Mouse (Mus musculus) lung, embryonic 16.5 days (tissue): Measurements from ENCODE around the gene Wars. TPM values are rescaled to one million over a fixed set of nuclear protein-coding genes. Genes with fewer than 3 reads are reported as not detected.

ENCODE experiments used
- ATAC-seq: fragments of 200-750 bp; cut with Nextera tagmentation; 2 replicates; pipeline ENCODE4 v1.8.0; 2017; ENCODE audit warnings: low read depth, mild to moderate bottlenecking, moderate library complexity
- H3K27ac ChIP-seq: fragments of 300-500 bp; sonication (generic); 2 replicates; pipeline ENCODE4 v1.5.1; 2014; ENCODE audit warnings: mild to moderate bottlenecking, control low read depth, low read length
- H3K27me3 ChIP-seq: fragments of 300-500 bp; sonication (generic); 2 replicates; pipeline ENCODE4 v1.6.1; 2014; ENCODE audit warnings: low read depth, low read length, mixed read lengths; ENCODE audit not compliant: control insufficient read depth, insufficient read depth
- H3K36me3 ChIP-seq: fragments of 300-500 bp; sonication (generic); 2 replicates; pipeline ENCODE4 v1.6.1; 2014; ENCODE audit warnings: low read length; ENCODE audit not compliant: control insufficient read depth, insufficient read depth
- H3K4me1 ChIP-seq: fragments of 300-500 bp; sonication (generic); replicated peaks from 2 replicates; pipeline ENCODE4 v1.6.1; 2014; ENCODE audit warnings: low read length, mixed read lengths; ENCODE audit not compliant: control insufficient read depth, insufficient read depth
- H3K4me2 ChIP-seq: fragments of 300-500 bp; sonication (generic); 2 replicates; pipeline ENCODE4 v1.6.1; 2014; ENCODE audit warnings: low read depth, low read length, control low read depth
- H3K4me3 ChIP-seq: fragments of 300-500 bp; sonication (generic); 2 replicates; pipeline ENCODE4 v1.5.1; 2014; ENCODE audit warnings: mild to moderate bottlenecking, low read length, control low read depth
- H3K9ac ChIP-seq: fragments of 300-500 bp; sonication (generic); 2 replicates; pipeline ENCODE4 v1.6.1; 2014; ENCODE audit warnings: low read length, control low read depth
- H3K9me3 ChIP-seq: fragments of 300-500 bp; sonication (generic); 2 replicates; pipeline ENCODE4 v1.6.1; 2016; ENCODE audit warnings: low read length; ENCODE audit not compliant: control insufficient read depth
- WGBS: fragments of 180-500 bp; shearing (Covaris S2); extraction: QIAGEN DNeasy Blood & Tissue Kit; methylation state at CpG from one replicate; pipeline ENCODE4 v1.1.7; 2014; 5-methylcytosine and 5-hydroxymethylcytosine counted together
- polyA plus RNA-seq: library from polyadenylated mRNA; unstranded; fragments of >200 nt; fragmentation: Nextera tagmentation; extraction: Ambion mirVana; gene quantifications from 2 replicates; pipeline ENCODE4 v1.2.1, GENCODE M21; 2015

Gene Wars
- polyA plus RNA-seq, 1 experiment from 2014 or later, result 77.8 TPM

DNA sequence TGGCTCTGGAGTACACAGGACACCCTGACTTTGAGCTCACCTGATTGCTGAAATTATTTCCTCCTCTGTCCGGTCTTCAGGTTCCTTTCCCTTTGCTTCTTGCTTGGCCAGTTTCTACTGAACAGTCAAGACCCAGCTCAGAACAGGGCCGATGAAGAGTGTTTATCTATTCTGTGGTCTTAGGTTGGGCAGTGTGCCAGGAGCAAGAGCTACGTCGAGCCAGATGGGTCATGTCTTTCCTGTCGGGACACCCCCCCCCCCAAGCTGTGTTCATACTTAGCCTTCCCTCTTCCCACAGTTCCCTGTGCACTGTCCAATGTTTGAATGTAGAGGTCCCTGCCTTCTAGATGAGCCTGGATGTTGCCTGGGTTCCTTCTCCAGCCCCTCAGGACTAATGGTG lies 7.4 kb upstream of the Wars start:
- no peak overlapping the region for H3K9ac ChIP-seq
- H3K4me3 ChIP-seq, result no peak overlapping the region
- no peaks in the 10 kb centered on the region for H3K27me3 ChIP-seq
- H3K4me2 ChIP-seq, result no peak overlapping the region
- peaks cover 11% of the 10 kb centered on the region for H3K4me1 ChIP-seq
- WGBS, result 25% methylated on average over 5 of the region's 5 CpGs
- H3K9me3 ChIP-seq, result no peaks in the 10 kb centered on the region
- no peak overlapping the region for H3K27ac ChIP-seq
- no peaks in the 10 kb centered on the region for H3K36me3 ChIP-seq
- ATAC-seq, result peak; percentile 72

- Histone ChIP-seq H3K4me1 (peaks cover 16% of the 10 kb centered on the region), H3K9me3 (no peaks in the 10 kb centered on the region)
- 70% methylated on average over 3 of the region's 3 CpGs for WGBS
Observed at GRCm38 (mm10) chr12:108896006-108896405, 2.0 kb upstream of the Wars start.

GRCm38 (mm10) chr12:108894432-108894816 lies 450 bp upstream of the Wars start:
- peak overlapping the region; percentile 84 for H3K9ac ChIP-seq
- H3K9me3 ChIP-seq, result no peaks in the 10 kb centered on the region
- H3K36me3 ChIP-seq, result no peaks in the 10 kb centered on the region; the same call in 1 of the 2 replicates
- peak overlapping the region; percentile 64 for H3K4me3 ChIP-seq
- H3K27ac ChIP-seq, result 0 out of 2 replicates have a peak overlapping the region, but pooled peaks have one; percentile 8
- H3K4me1 ChIP-seq, result peaks cover 16% of the 10 kb centered on the region
- ATAC-seq, result peak; percentile 11
- no peaks in the 10 kb centered on the region for H3K27me3 ChIP-seq
- peak overlapping the region; percentile 82 for H3K4me2 ChIP-seq
- 2% methylated on average over 7 of the region's 7 CpGs for WGBS

More at GRCm38 (mm10) chr12:108896006-108896405, 2.0 kb upstream of the Wars start:
- no peak overlapping the region for H3K4me3 ChIP-seq
- no peaks in the 10 kb centered on the region for H3K27me3 ChIP-seq
- no peak overlapping the region for H3K4me2 ChIP-seq
- ATAC-seq, result no peak
- H3K9ac ChIP-seq, result no peak overlapping the region
- H3K27ac ChIP-seq, result no peak overlapping the region
- H3K36me3 ChIP-seq, result no peaks in the 10 kb centered on the region

GRCm38 (mm10) chr12:108892989-108893714 lies 822 bp downstream of the Wars start, which contains the start of gene Wdr25:
TSS of gene Wdr25 (plus strand) at chr12:108893631.
- 16% methylated on average over 12 of the region's 12 CpGs for WGBS
- H3K4me3 ChIP-seq, result peak within 1 kb of the TSS; percentile 64
- no peaks in the 10 kb centered on the region for H3K9me3 ChIP-seq
- no peaks in the 10 kb centered on the region; the same call in 1 of the 2 replicates for H3K36me3 ChIP-seq
- H3K27me3 ChIP-seq, result no peaks in the 10 kb centered on the region
- peak within 1 kb of the TSS; percentile 84 for H3K9ac ChIP-seq
- no peak for ATAC-seq
- H3K4me1 ChIP-seq, result peaks cover 16% of the 10 kb centered on the region
- 0 out of 2 replicates have a peak within 1 kb of the TSS, but pooled peaks have one; percentile 8 for H3K27ac ChIP-seq
- peak within 1 kb of the TSS; percentile 95 for H3K4me2 ChIP-seq

GRCm38 (mm10) chr12:108888632-108889031 lies 5.3 kb downstream of the Wars start:
- H3K4me1 ChIP-seq, result peaks cover 9% of the 10 kb centered on the region
- H3K9me3 ChIP-seq, result no peaks in the 10 kb centered on the region
- H3K4me2 ChIP-seq, result no peak overlapping the region
- WGBS, result 56% methylated on average over 4 of the region's 4 CpGs
- no peak for ATAC-seq
- H3K9ac ChIP-seq, result no peak overlapping the region
- H3K4me3 ChIP-seq, result no peak overlapping the region
- H3K27ac ChIP-seq, result no peak overlapping the region
- H3K36me3 ChIP-seq, result peaks cover 16% of the 10 kb centered on the region; the same call in 1 of the 2 replicates
- no peaks in the 10 kb centered on the region for H3K27me3 ChIP-seq

- H3K27ac ChIP-seq, result no peak overlapping the region
Observed at GRCm38 (mm10) chr12:108887077-108887476, 6.9 kb downstream of the Wars start.

DNA sequence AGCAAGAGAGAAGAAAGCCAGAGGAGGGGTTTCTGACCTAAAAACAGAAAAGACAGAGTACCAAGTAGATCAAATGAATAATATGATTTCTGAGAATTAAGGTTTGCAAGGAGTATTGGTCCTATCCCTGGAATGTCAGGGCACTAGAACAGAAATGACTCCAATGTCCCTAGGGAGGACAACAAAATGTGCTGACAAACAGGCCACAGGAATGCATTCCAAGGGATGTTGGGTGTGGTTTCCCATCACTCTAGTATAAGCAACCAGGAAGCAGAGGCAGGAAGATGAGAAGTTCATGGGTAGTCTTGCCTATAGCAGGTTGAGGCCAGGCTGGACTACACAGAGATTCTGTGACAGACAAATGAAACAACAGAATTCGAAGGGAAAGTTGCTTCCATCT lies 8.1 kb downstream of the Wars start:
- Histone ChIP-seq H3K27ac (no peak overlapping the region), H3K36me3 (peaks cover 19% of the 10 kb centered on the region; the same call in 1 of the 2 replicates), H3K4me1 (no peaks in the 10 kb centered on the region), H3K4me3 (no peak overlapping the region), H3K4me2 (no peak overlapping the region), H3K9me3 (no peaks in the 10 kb centered on the region), H3K27me3 (no peaks in the 10 kb centered on the region), H3K9ac (no peak overlapping the region)
- no peak for ATAC-seq
- 88% methylated on average over 1 of the region's 1 CpGs for WGBS

More at GRCm38 (mm10) chr12:108887077-108887476, 6.9 kb downstream of the Wars start:
- Histone ChIP-seq H3K36me3 (peaks cover 19% of the 10 kb centered on the region; the same call in 1 of the 2 replicates), H3K4me2 (no peak overlapping the region), H3K4me3 (no peak overlapping the region), H3K9me3 (no peaks in the 10 kb centered on the region), H3K9ac (no peak overlapping the region), H3K4me1 (no peaks in the 10 kb centered on the region), H3K27me3 (no peaks in the 10 kb centered on the region)
- ATAC-seq, result no peak
- 27% methylated on average over 4 of the region's 4 CpGs for WGBS

- Histone ChIP-seq H3K27ac (no peak overlapping the region), H3K4me2 (no peak overlapping the region), H3K27me3 (no peaks in the 10 kb centered on the region), H3K36me3 (peaks cover 28% of the 10 kb centered on the region), H3K9me3 (no peaks in the 10 kb centered on the region), H3K4me1 (no peaks in the 10 kb centered on the region), H3K9ac (no peak overlapping the region), H3K4me3 (no peak overlapping the region)
- 84% methylated on average over 8 of the region's 8 CpGs for WGBS
- no peak for ATAC-seq
Observed at GRCm38 (mm10) chr12:108882776-108883175, 11.2 kb downstream of the Wars start.

- no peak for ATAC-seq
- H3K36me3 ChIP-seq, result peaks cover 17% of the 10 kb centered on the region
- H3K27ac ChIP-seq, result no peak overlapping the region
- H3K9ac ChIP-seq, result no peak overlapping the region
- H3K4me3 ChIP-seq, result no peak overlapping the region
- H3K4me2 ChIP-seq, result no peak overlapping the region
- no peaks in the 10 kb centered on the region for H3K27me3 ChIP-seq
- H3K9me3 ChIP-seq, result no peaks in the 10 kb centered on the region
- whole genome bisulfite sequencing, result 87% methylated on average over 3 of the region's 3 CpGs
- no peaks in the 10 kb centered on the region for H3K4me1 ChIP-seq
Observed at GRCm38 (mm10) chr12:108881192-108881591, 12.8 kb downstream of the Wars start.
